16 mouse cellular contexts compared by ENCODE assay signal in the genomic region with DNA sequence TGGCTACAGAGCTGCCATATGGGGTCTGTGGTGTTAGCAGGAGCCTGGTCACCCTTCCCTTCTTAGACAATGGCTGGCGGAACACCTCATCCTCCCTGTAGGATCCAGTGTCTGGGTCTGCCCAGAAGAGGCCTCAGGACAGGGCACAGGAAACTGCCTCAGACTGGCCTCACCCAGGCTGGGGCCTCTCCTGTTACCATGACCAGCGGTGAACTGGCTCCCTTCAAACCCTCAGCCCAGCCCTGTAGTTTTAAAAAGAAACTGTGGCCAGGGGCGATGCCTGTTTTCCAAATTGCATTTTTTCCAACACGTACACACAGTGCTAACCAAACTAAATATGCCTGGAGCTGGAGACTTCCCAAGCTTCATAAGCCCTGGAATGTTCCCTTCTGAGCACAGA. TPM values are rescaled to one million over a fixed set of nuclear protein-coding genes. Genes with fewer than 3 reads are reported as not detected.
A peak's percentile ranks its signal among the peaks of the same experiment; 100 is the strongest.
DNase-seq lines count a peak whose midpoint lies in the region; ATAC-seq and TF ChIP-seq lines count a peak whose summit lies in the region.
"Had no signal": no experiment of that assay in that cellular context is flagged by ENCODE, and none has a peak within 500 bp of the region (broad histone marks: within the 10 kb centered on the region; RNA-seq: fewer than 3 reads in every experiment).

No protein-coding gene starts in this region.

- DNase-seq in gastrocnemius, postnatal 14 days, result peak; percentile 4
- no peak for DNase-seq in gastrocnemius, postnatal 10 days
- DNase-seq in kidney, postnatal 36 days, result peak; percentile 15 to 37
- DNase-seq in kidney, postnatal 10 days, result no peak
- DNase-seq in limb, embryonic 14.5 days (ENCODE audit: low spot score), result peak; percentile 64
- DNase-seq in frontal cortex, postnatal 14 days (ENCODE audit: low spot score in 2 of 2), result no peak
- no peak for DNase-seq in layer of hippocampus, adult 18-20 months (ENCODE audit: low spot score in 2 of 2)
- DNase-seq: B cell, adult 2 months; cerebellum, adult 2 months; kidney, adult 11 months; thymus, postnatal 14 days had no signal

- intact Hi-C loops in gastrocnemius, postnatal 14 days (cut with DNase I; ENCODE audit: low total_unique reads), result no loop called here

- peaks cover 13% of the 10 kb centered on the region for H3K4me1 ChIP-seq in limb, embryonic 14.5 days (ENCODE audit: control insufficient read depth, insufficient read depth, low read length)
- no peaks in the 10 kb centered on the region for H3K4me1 ChIP-seq in stomach, embryonic 15.5 days
- H3K4me1 ChIP-seq: forebrain, embryonic 12.5 days; neural tube, embryonic 13.5 days had no signal

- no peaks in the 10 kb centered on the region for H3K27me3 ChIP-seq in limb, embryonic 14.5 days (ENCODE audit: control insufficient read depth, insufficient read depth, low read length)
- H3K27me3 ChIP-seq in stomach, embryonic 15.5 days (replicated peaks), result no peaks in the 10 kb centered on the region
- H3K27me3 ChIP-seq: forebrain, embryonic 12.5 days; neural tube, embryonic 13.5 days had no signal

- no peaks in the 10 kb centered on the region for H3K9me3 ChIP-seq in limb, embryonic 14.5 days (ENCODE audit: control insufficient read depth, low read length)
- H3K9me3 ChIP-seq in stomach, embryonic 15.5 days, result no peaks in the 10 kb centered on the region
- H3K9me3 ChIP-seq: forebrain, embryonic 12.5 days; G1E; neural tube, embryonic 13.5 days had no signal

- H3K4me2 ChIP-seq in limb, embryonic 14.5 days (replicated peaks; ENCODE audit: low read depth, low read length, severe bottlenecking), result no peak overlapping the region
- H3K4me2 ChIP-seq in stomach, embryonic 15.5 days, result no peak overlapping the region
- H3K4me2 ChIP-seq: forebrain, embryonic 12.5 days; neural tube, embryonic 13.5 days had no signal

- H3K27ac ChIP-seq in limb, embryonic 14.5 days (replicated peaks; ENCODE audit: low read depth, low read length), result peak overlapping the region; percentile 71
- peak overlapping the region; percentile 16; the same call in 1 of the 2 replicates for H3K27ac ChIP-seq in stomach, embryonic 15.5 days
- H3K27ac ChIP-seq: forebrain, embryonic 12.5 days; neural tube, embryonic 13.5 days had no signal

- no peak for TF ChIP-seq POLR2A in limb, embryonic 14.5 days (IDR thresholded peaks at IDR 0.05; ENCODE audit: borderline replicate concordance, extremely low read depth, insufficient read depth, insufficient read length)

- no peak overlapping the region for H3K9ac ChIP-seq in limb, embryonic 14.5 days (ENCODE audit: low read depth, low read length, severe bottlenecking)
- no peak overlapping the region for H3K9ac ChIP-seq in stomach, embryonic 15.5 days
- H3K9ac ChIP-seq: forebrain, embryonic 12.5 days; neural tube, embryonic 13.5 days had no signal

- whole genome bisulfite sequencing in limb, embryonic 14.5 days, result 57% methylated on average over 4 of the region's 4 CpGs
- WGBS in stomach, embryonic 15.5 days, result 55% methylated on average over 4 of the region's 4 CpGs

- H3K36me3 ChIP-seq in limb, embryonic 14.5 days (ENCODE audit: control insufficient read depth, insufficient read depth, low read length), result no peaks in the 10 kb centered on the region
- H3K36me3 ChIP-seq in stomach, embryonic 15.5 days, result no peaks in the 10 kb centered on the region
- H3K36me3 ChIP-seq: forebrain, embryonic 12.5 days; G1E; neural tube, embryonic 13.5 days had no signal

- H3K4me3 ChIP-seq in limb, embryonic 14.5 days (replicated peaks; ENCODE audit: low read length), result no peak overlapping the region
- H3K4me3 ChIP-seq in stomach, embryonic 15.5 days (replicated peaks), result no peak overlapping the region
- H3K4me3 ChIP-seq: forebrain, embryonic 12.5 days; neural tube, embryonic 13.5 days had no signal

- peak; percentile 69 for ATAC-seq in limb, embryonic 14.5 days (ENCODE audit: low FRiP score, low read depth)
- no peak for ATAC-seq in stomach, embryonic 15.5 days (ENCODE audit: insufficient read depth, low FRiP score, low read depth)
- ATAC-seq: midbrain, embryonic 16.5 days had no signal

RNA-seq across cellular contexts. Expression of a gene that starts 20.7 kb away (rescaled TPM):
- 10 to 100 TPM in 1 of 2 experiments, 1 to 10 TPM in 1; 8.0 to 11.1 TPM for total RNA-seq in gastrocnemius, postnatal 14 days (2021)
- total RNA-seq in gastrocnemius, postnatal 10 days (2021), result 10 to 100 TPM; 13.7 to 17.8 TPM
- 37.7 and 53.0 TPM in 2 replicates for polyA plus RNA-seq in limb, embryonic 14.5 days (2012; rRNA removed)
- 31.2 and 31.8 TPM in 2 replicates for polyA plus RNA-seq in limb, embryonic 14.5 days (2014; fragmentation: Nextera tagmentation; extraction: Ambion mirVana)
- polyA plus RNA-seq in stomach, embryonic 15.5 days (2015; fragmentation: Nextera tagmentation; extraction: Ambion mirVana), result 18.2 and 20.2 TPM in 2 replicates
- 1 to 10 TPM in 1 of 2 experiments, under 1 TPM in 1; 0.79 to 1.2 TPM for total RNA-seq in layer of hippocampus, adult 18-20 months (2021)
- total RNA-seq: G1E had no signal
- polyA plus RNA-seq: G1E had no signal

Comparison
In these comparisons a context has a peak if more than half of its experiments do, and no peak if none do; other contexts are left out.
1. DNase-seq: peak in gastrocnemius, postnatal 14 days (single experiment), kidney, postnatal 36 days (2 of 2) and limb, embryonic 14.5 days (single experiment); none in gastrocnemius, postnatal 10 days (single experiment), kidney, postnatal 10 days (single experiment), frontal cortex, postnatal 14 days (0 of 2) and layer of hippocampus, adult 18-20 months (0 of 2).
2. RNA of a gene that starts 20.7 kb away (total RNA-seq): 13.7 to 17.8 TPM in gastrocnemius, postnatal 10 days and 8.0 to 11.1 TPM in gastrocnemius, postnatal 14 days; 0.79 to 1.2 TPM in layer of hippocampus, adult 18-20 months; every median in the first group is over 4 times any median in the second.